Mouse (Mus musculus) E14TG2a.4 (cell line): ENCODE measurements around the gene Mrc2.

ENCODE experiments used
- CTCF ChIP-seq: conservative IDR thresholded peaks from 2 replicates; pipeline ENCODE4 v1.5.1; 2014; ENCODE audit warnings: low read length
- NANOG ChIP-seq: IDR thresholded peaks from 2 replicates; pipeline ENCODE4 v1.6.1; 2014; ENCODE audit warnings: borderline replicate concordance, low read length, mixed read lengths
- POU5F1 ChIP-seq: IDR thresholded peaks from 2 replicates; pipeline ENCODE4 v1.6.1; 2014; ENCODE audit warnings: low read length, borderline replicate concordance

DNA sequence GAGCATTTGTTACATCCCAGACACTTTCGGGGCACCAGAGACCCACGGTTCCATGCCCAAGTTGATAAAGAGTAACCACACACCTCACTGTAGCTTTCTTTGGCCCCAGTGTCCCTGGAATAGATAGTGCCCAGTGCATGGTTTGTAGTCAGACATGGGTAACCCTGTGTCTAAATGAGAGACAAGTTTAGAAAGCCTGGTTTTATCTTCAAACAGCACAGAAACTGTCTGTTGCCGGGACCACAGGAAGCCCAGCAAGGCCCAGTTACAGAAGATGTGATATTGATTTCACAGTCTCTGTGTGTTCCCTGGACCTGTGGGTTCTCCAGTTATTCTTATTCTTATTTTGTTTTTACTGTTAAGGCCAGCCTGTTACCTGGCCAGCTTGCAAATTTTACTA is 74.7 kb downstream of the Mrc2 start:
- TF ChIP-seq CTCF (no peak), NANOG (no peak), POU5F1 (no peak)
